Mouse (Mus musculus): Measurements from ENCODE around the gene Gnao1.

DNA sequence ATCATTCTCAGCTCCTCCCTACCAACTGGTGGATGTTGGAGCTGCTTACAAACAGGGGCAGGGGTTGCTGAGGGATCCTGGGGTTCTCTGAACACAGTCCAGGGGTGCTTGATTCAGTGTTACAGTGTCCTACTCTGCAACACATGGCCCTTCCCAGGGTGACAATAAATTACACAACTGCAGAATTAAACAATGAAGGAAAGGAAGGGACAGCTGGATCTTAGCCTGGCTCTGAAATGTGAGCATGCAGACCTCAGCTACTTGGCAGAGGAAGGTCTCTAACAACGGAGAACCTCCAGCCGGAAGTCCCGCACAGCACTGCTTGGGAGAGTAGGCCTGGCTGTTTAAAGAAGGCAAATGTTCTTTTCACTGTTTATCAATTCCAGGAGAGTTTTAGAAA is 20.9 kb downstream of the Gnao1 start:
- TF ChIP-seq CTCF (IDR thresholded peaks at IDR 0.05; ENCODE audit: insufficient read depth, low read depth, low read length), result no peak
- no peak for TF ChIP-seq POLR2A (IDR thresholded peaks at IDR 0.05; ENCODE audit: insufficient read depth, low read depth, low read length)

Data from olfactory bulb, adult 2 months (tissue).